Mouse (Mus musculus) bone marrow macrophage, adult 2 months (primary cell): ENCODE results near the gene 1700018B08Rik.

ENCODE experiments used
- CTCF ChIP-seq: IDR thresholded peaks from 2 replicates; pipeline ENCODE4 v1.5.1; 2012; ENCODE audit warnings: low read depth, mild to moderate bottlenecking, low read length, moderate library complexity
- POLR2A ChIP-seq: IDR thresholded peaks from 2 replicates; pipeline ENCODE4 v1.6.1; 2012; ENCODE audit warnings: mild to moderate bottlenecking, low read depth, low read length, borderline replicate concordance

- no peak for TF ChIP-seq POLR2A
- TF ChIP-seq CTCF: no peak
Measured at GRCm38 (mm10) chr8:121561636-121562345, 17.7 kb upstream of the 1700018B08Rik start.
